Mouse (Mus musculus): ENCODE data around the gene Grik1.

DNA sequence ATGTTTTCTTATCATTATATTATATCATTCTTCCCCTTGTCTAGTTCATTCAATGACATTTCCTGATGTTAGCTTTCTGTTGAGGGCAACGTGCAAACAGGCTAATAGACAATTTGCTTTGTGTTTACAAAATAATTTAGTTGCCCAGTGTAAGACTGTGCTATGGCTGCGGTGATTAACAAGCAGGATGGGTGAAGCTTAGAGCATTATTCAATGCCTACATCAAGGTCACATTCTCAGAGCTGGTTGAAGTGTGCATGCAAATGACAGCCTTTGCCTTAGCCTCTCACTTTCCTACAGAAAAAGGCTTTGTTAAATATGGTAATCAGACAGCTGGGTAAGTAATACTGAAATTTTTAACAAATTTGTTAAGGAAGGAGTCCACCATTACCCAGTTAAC is 438.5 kb downstream of the Grik1 start:
- TF ChIP-seq MAFK (IDR thresholded peaks at IDR 0.05; ENCODE audit: insufficient read depth, low read depth, low read length) (no peak), ZNF384 (IDR thresholded peaks at IDR 0.05; ENCODE audit: low read depth, low read length) (no peak), CHD2 (IDR thresholded peaks at IDR 0.05; ENCODE audit: low read depth, low read length) (no peak), HCFC1 (IDR thresholded peaks at IDR 0.05; ENCODE audit: borderline replicate concordance, insufficient read depth, low read length) (no peak)

Data from ES-E14 (cell line).